In the genomic region with DNA sequence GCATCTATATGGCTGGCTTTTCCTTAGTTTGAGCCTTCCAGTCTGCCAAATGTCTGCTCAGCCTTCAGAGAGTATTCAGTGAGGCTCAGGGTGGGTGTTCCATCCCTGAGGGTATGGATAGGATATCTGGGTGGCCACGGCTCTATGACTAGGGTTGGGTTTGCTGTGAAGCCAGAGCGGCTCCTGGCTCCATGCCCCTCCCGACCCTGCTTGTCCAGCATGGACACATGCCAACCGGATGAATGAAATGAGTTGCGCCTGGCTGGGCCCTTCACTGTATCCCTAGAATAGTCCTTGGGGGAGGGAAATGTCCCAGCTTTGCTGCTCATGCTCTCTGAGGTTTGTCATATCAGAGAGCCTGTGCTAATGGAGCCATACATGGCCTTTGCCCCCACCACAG, we compare ENCODE assay signal across 19 mouse cellular contexts. TPM values are rescaled to one million over a fixed set of nuclear protein-coding genes. Genes with fewer than 3 reads are reported as not detected.
DNase-seq lines count a peak whose midpoint lies in the region; ATAC-seq and TF ChIP-seq lines count a peak whose summit lies in the region.
"Had no signal": no experiment of that assay in that cellular context is flagged by ENCODE, and none has a peak within 500 bp of the region (broad histone marks: within the 10 kb centered on the region; RNA-seq: fewer than 3 reads in every experiment).

No protein-coding gene starts in this region.

- no peak overlapping the region for H3K4me2 ChIP-seq in heart, postnatal 0 days (ENCODE audit: low read depth, low read length)
- H3K4me2 ChIP-seq: heart, embryonic 13.5 days; hindbrain, embryonic 12.5 days; limb, embryonic 13.5 days; liver, embryonic 13.5 days; neural tube, embryonic 12.5 days had no signal

- no peak overlapping the region for H3K9ac ChIP-seq in heart, postnatal 0 days (replicated peaks; ENCODE audit: low read depth, low read length)
- H3K9ac ChIP-seq: heart, embryonic 13.5 days; hindbrain, embryonic 12.5 days; limb, embryonic 13.5 days; liver, embryonic 13.5 days; neural tube, embryonic 12.5 days had no signal

- H3K4me3 ChIP-seq in heart, postnatal 0 days (ENCODE audit: low read depth, low read length): no peak overlapping the region
- no peak overlapping the region for H3K4me3 ChIP-seq in heart, embryonic 10.5 days
- H3K4me3 ChIP-seq: heart, embryonic 13.5 days; hindbrain, embryonic 12.5 days; limb, embryonic 13.5 days; liver, embryonic 13.5 days; neural tube, embryonic 12.5 days had no signal

- DNase-seq in cerebellum, postnatal 10 days: peak; percentile 74 to 75
- DNase-seq in cerebellum, adult 11 months: no peak
- DNase-seq in heart, postnatal 0 days (ENCODE audit: low spot score): no peak
- no peak for DNase-seq in heart, embryonic 10.5 days (ENCODE audit: low spot score)
- peak; percentile 71 for DNase-seq in left cerebral cortex, postnatal 4 days
- DNase-seq in left cerebral cortex, postnatal 14 days (ENCODE audit: low spot score in 2 of 2): no peak
- peak; percentile 70 for DNase-seq in retina, postnatal 1 day
- DNase-seq in retina, embryonic 14.5 days (ENCODE audit: low spot score): no peak
- DNase-seq: adrenal gland, postnatal 14 days; cerebellum, adult 11-12 months; liver, embryonic 13.5 days; spleen, adult 18-20 months; thymus, postnatal 36 days had no signal

- no peak for TF ChIP-seq CTCF in heart, postnatal 0 days (IDR thresholded peaks at IDR 0.05; ENCODE audit: low read depth)

- intact Hi-C loops in left cerebral cortex, postnatal 4 days (cut with DNase I): no loop called here
- intact Hi-C loops in left cerebral cortex, postnatal 14 days (cut with DNase I): no loop called here

- H3K9me3 ChIP-seq in heart, postnatal 0 days (replicated peaks; ENCODE audit: control insufficient read depth, low read length): no peaks in the 10 kb centered on the region
- no peaks in the 10 kb centered on the region for H3K9me3 ChIP-seq in heart, embryonic 10.5 days
- H3K9me3 ChIP-seq: heart, embryonic 13.5 days; hindbrain, embryonic 12.5 days; limb, embryonic 13.5 days; liver, embryonic 13.5 days; neural tube, embryonic 12.5 days had no signal

- H3K36me3 ChIP-seq in heart, postnatal 0 days (replicated peaks; ENCODE audit: control insufficient read depth, insufficient read depth, low read length): no peaks in the 10 kb centered on the region
- no peaks in the 10 kb centered on the region for H3K36me3 ChIP-seq in heart, embryonic 10.5 days
- H3K36me3 ChIP-seq: heart, embryonic 13.5 days; hindbrain, embryonic 12.5 days; limb, embryonic 13.5 days; liver, embryonic 13.5 days; neural tube, embryonic 12.5 days had no signal

- H3K27ac ChIP-seq in heart, postnatal 0 days (ENCODE audit: low read depth): no peak overlapping the region
- H3K27ac ChIP-seq in heart, embryonic 10.5 days: no peak overlapping the region
- H3K27ac ChIP-seq: heart, embryonic 13.5 days; hindbrain, embryonic 12.5 days; limb, embryonic 13.5 days; liver, embryonic 13.5 days; neural tube, embryonic 12.5 days had no signal

- WGBS in heart, postnatal 0 days: 24% methylated on average over 5 of the region's 5 CpGs
- 81% methylated on average over 5 of the region's 5 CpGs for WGBS in heart, embryonic 10.5 days

- no peak for TF ChIP-seq EP300 in heart, postnatal 0 days (IDR thresholded peaks at IDR 0.05; ENCODE audit: low read depth)

- 0 out of 2 replicates have a peak, but pooled peaks cover 9% of the 10 kb centered on the region for H3K27me3 ChIP-seq in heart, postnatal 0 days (ENCODE audit: control insufficient read depth, insufficient read depth, low read length)
- H3K27me3 ChIP-seq in heart, embryonic 10.5 days (ENCODE audit: insufficient read depth, poor library complexity, severe bottlenecking): peaks cover 74% of the 10 kb centered on the region

- 0 out of 2 replicates have a peak, but pooled peaks have one; percentile 43 for ATAC-seq in heart, postnatal 0 days (ENCODE audit: insufficient read depth, low read depth)
- ATAC-seq: activated CD4-positive, CD25-positive, alpha-beta regulatory T cell, adult 4 months; intestine, postnatal 0 days had no signal

- peaks cover 6% of the 10 kb centered on the region; the same call in 1 of the 2 replicates for H3K4me1 ChIP-seq in heart, postnatal 0 days (ENCODE audit: control insufficient read depth, insufficient read depth)
- no peaks in the 10 kb centered on the region for H3K4me1 ChIP-seq in heart, embryonic 10.5 days
- H3K4me1 ChIP-seq: hindbrain, embryonic 12.5 days; neural tube, embryonic 12.5 days had no signal

RNA-seq across cellular contexts. Expression of a gene that starts 38.5 kb away (rescaled TPM):
- 8.2 and 16.8 TPM in 2 replicates for total RNA-seq in heart, postnatal 0 days (2014; rRNA removed; ENCODE audit: low replicate concordance)
- polyA plus RNA-seq in heart, postnatal 0 days (2015; fragmentation: Nextera tagmentation; extraction: Ambion mirVana): 4.3 and 4.9 TPM in 2 replicates
- polyA plus RNA-seq in heart, embryonic 10.5 days (2016; fragmentation: Nextera tagmentation; extraction: Ambion mirVana): 8.9 and 18.2 TPM in 2 replicates
- total RNA-seq in left cerebral cortex, postnatal 4 days (2021): 10 to 100 TPM; 14.7 to 18.2 TPM
- 10 to 100 TPM in 1 of 2 experiments, 1 to 10 TPM in 1; 8.5 to 14.6 TPM for total RNA-seq in left cerebral cortex, postnatal 14 days (2021)

Comparison
In these comparisons a context has a peak if more than half of its experiments do, and no peak if none do; other contexts are left out.
1. DNase-seq: peak in cerebellum, postnatal 10 days (2 of 2), left cerebral cortex, postnatal 4 days (single experiment) and retina, postnatal 1 day (single experiment); none in cerebellum, adult 11 months (single experiment), heart, postnatal 0 days (single experiment), heart, embryonic 10.5 days (single experiment), left cerebral cortex, postnatal 14 days (0 of 2) and retina, embryonic 14.5 days (single experiment).